Mouse (Mus musculus) limb, embryonic 14.5 days (tissue): ENCODE results near the gene Ergic2. TPM values are rescaled to one million over a fixed set of nuclear protein-coding genes. Genes with fewer than 3 reads are reported as not detected.

Experiments
- ATAC-seq: fragments of 200-750 bp; cut with Nextera tagmentation; 2 replicates; pipeline ENCODE4 v1.8.0; 2017; ENCODE audit warnings: low read depth, moderate number of reproducible peaks, moderate TSS enrichment; ENCODE audit not compliant: low FRiP score
- DNase-seq: peaks from one replicate; pipeline ENCODE4 v3.0.0-alpha.2; 2015; ENCODE audit warnings: low spot score
- H3K27ac ChIP-seq: fragments of 300-500 bp; sonication (generic); replicated peaks from 2 replicates; pipeline ENCODE4 v1.5.1; 2014; ENCODE audit warnings: low read depth, mild to moderate bottlenecking, low read length, moderate library complexity, mixed read lengths
- H3K27me3 ChIP-seq: fragments of 300-500 bp; sonication (generic); 2 replicates; pipeline ENCODE4 v1.6.1; 2014; ENCODE audit warnings: low read length, mixed read lengths; ENCODE audit not compliant: control insufficient read depth, insufficient read depth
- H3K36me3 ChIP-seq: fragments of 300-500 bp; sonication (generic); 2 replicates; pipeline ENCODE4 v1.6.1; 2014; ENCODE audit warnings: mild to moderate bottlenecking, low read length, moderate library complexity, mixed read lengths; ENCODE audit not compliant: control insufficient read depth, insufficient read depth
- H3K4me1 ChIP-seq: fragments of 300-500 bp; sonication (generic); 2 replicates; pipeline ENCODE4 v1.6.1; 2014; ENCODE audit warnings: antibody characterized with exemption, low read length, mixed read lengths; ENCODE audit not compliant: control insufficient read depth, insufficient read depth
- H3K4me2 ChIP-seq: fragments of 300-500 bp; sonication (generic); replicated peaks from 2 replicates; pipeline ENCODE4 v1.6.1; 2014; ENCODE audit warnings: low read depth, mild to moderate bottlenecking, low read length, moderate library complexity; ENCODE audit not compliant: severe bottlenecking
- H3K4me3 ChIP-seq: fragments of 300-500 bp; sonication (generic); replicated peaks from 2 replicates; pipeline ENCODE4 v1.5.1; 2014; ENCODE audit warnings: low read length
- H3K9ac ChIP-seq: fragments of 300-500 bp; sonication (generic); 2 replicates; pipeline ENCODE4 v1.6.1; 2014; ENCODE audit warnings: mild to moderate bottlenecking, low read depth, low read length, moderate library complexity; ENCODE audit not compliant: severe bottlenecking
- H3K9me3 ChIP-seq: fragments of 300-500 bp; sonication (generic); 2 replicates; pipeline ENCODE4 v1.6.1; 2016; ENCODE audit warnings: low read length; ENCODE audit not compliant: control insufficient read depth
- POLR2A ChIP-seq: fragments of 200-500 bp; IDR thresholded peaks from 2 replicates; pipeline ENCODE4 v1.8.0; 2012; ENCODE audit warnings: inconsistent platforms, mild to moderate bottlenecking, moderate library complexity, borderline replicate concordance; ENCODE audit not compliant: insufficient read depth, insufficient read length; ENCODE audit errors: extremely low read depth
- WGBS: fragments of 180-500 bp; shearing (Covaris S2); extraction: QIAGEN DNeasy Blood & Tissue Kit; methylation state at CpG from one replicate; pipeline ENCODE4 v1.1.7; 2014; 5-methylcytosine and 5-hydroxymethylcytosine counted together
- polyA plus RNA-seq, 2 experiments: library from polyadenylated mRNA; depleted of rRNA in 1 of 2; stranded (reverse) in 1 of 2; unstranded in 1 of 2; fragments of >200 nt; fragmentation: Nextera tagmentation in 1 of 2; extraction: Ambion mirVana in 1 of 2; gene quantifications; 2 replicates each; pipeline versions ENCODE4 v1.2.1 to v1.2.3; 2012 to 2014

Ergic2 gene
- polyA plus RNA-seq, 2 experiments = 112 to 187 TPM

- no peaks in the 10 kb centered on the region for H3K9me3 ChIP-seq
- no peak overlapping the region for H3K4me3 ChIP-seq
- H3K9ac ChIP-seq = no peak overlapping the region
- no peak for TF ChIP-seq POLR2A
- H3K36me3 ChIP-seq = no peaks in the 10 kb centered on the region
- DNase-seq = no peak
- ATAC-seq = no peak
- no peaks in the 10 kb centered on the region for H3K4me1 ChIP-seq
- H3K27ac ChIP-seq = no peak overlapping the region
- no peak overlapping the region for H3K4me2 ChIP-seq
- no peaks in the 10 kb centered on the region for H3K27me3 ChIP-seq
- 67% methylated on average over 3 of the region's 3 CpGs for WGBS
Observed at GRCm38 (mm10) chr6:148234105-148234828, 22.1 kb upstream of the Ergic2 start.

- DNase-seq = no peak
- ATAC-seq = no peak
- Histone ChIP-seq H3K27ac (no peak overlapping the region), H3K27me3 (no peaks in the 10 kb centered on the region), H3K9ac (no peak overlapping the region), H3K4me3 (no peak overlapping the region), H3K9me3 (no peaks in the 10 kb centered on the region), H3K4me2 (no peak overlapping the region), H3K4me1 (0 out of 2 replicates have a peak, but pooled peaks cover 2% of the 10 kb centered on the region), H3K36me3 (no peaks in the 10 kb centered on the region)
- TF ChIP-seq POLR2A = no peak
- 62% methylated on average over 3 of the region's 3 CpGs for WGBS
Observed at GRCm38 (mm10) chr6:148227542-148227941, 15.4 kb upstream of the Ergic2 start.

- Histone ChIP-seq H3K9me3 (no peaks in the 10 kb centered on the region), H3K4me3 (no peak overlapping the region), H3K27ac (no peak overlapping the region), H3K4me2 (no peak overlapping the region), H3K36me3 (no peaks in the 10 kb centered on the region), H3K4me1 (0 out of 2 replicates have a peak, but pooled peaks cover 2% of the 10 kb centered on the region), H3K27me3 (no peaks in the 10 kb centered on the region), H3K9ac (no peak overlapping the region)
- WGBS = 30% methylated on average over 2 of the region's 2 CpGs
- TF ChIP-seq POLR2A = no peak
- DNase-seq (no peak), ATAC-seq (peak; percentile 53; the same call in 1 of the 2 replicates)
Observed at GRCm38 (mm10) chr6:148222686-148223085, 10.5 kb upstream of the Ergic2 start.

GRCm38 (mm10) chr6:148218235-148219076 lies 6.3 kb upstream of the Ergic2 start:
- Histone ChIP-seq H3K4me1 (0 out of 2 replicates have a peak, but pooled peaks cover 2% of the 10 kb centered on the region), H3K4me2 (no peak overlapping the region), H3K27ac (no peak overlapping the region), H3K36me3 (no peaks in the 10 kb centered on the region), H3K9ac (no peak overlapping the region), H3K4me3 (no peak overlapping the region), H3K9me3 (no peaks in the 10 kb centered on the region), H3K27me3 (no peaks in the 10 kb centered on the region)
- ATAC-seq (no peak), DNase-seq (no peak)
- no peak for TF ChIP-seq POLR2A
- WGBS = 88% methylated on average over 2 of the region's 2 CpGs

- no peak for ATAC-seq
- no peak overlapping the region for H3K4me3 ChIP-seq
- H3K4me2 ChIP-seq = no peak overlapping the region
- 93% methylated on average over 4 of the region's 4 CpGs for WGBS
- H3K27ac ChIP-seq = no peak overlapping the region
- H3K9ac ChIP-seq = no peak overlapping the region
- H3K9me3 ChIP-seq = no peaks in the 10 kb centered on the region
- no peak for DNase-seq
- TF ChIP-seq POLR2A = no peak
- H3K4me1 ChIP-seq = peaks cover 2% of the 10 kb centered on the region; the same call in 1 of the 2 replicates
- no peaks in the 10 kb centered on the region for H3K27me3 ChIP-seq
- no peaks in the 10 kb centered on the region for H3K36me3 ChIP-seq
Observed at GRCm38 (mm10) chr6:148216752-148217151, 4.6 kb upstream of the Ergic2 start.
